Mouse (Mus musculus): ENCODE measurements at regions not wholly inside any gene's neighbourhood (a gene's known extent, or its start where the extent isn't known, plus 50 kb on each side); places are given as distances from the start of the nearest gene placed in this dataset.

DNA sequence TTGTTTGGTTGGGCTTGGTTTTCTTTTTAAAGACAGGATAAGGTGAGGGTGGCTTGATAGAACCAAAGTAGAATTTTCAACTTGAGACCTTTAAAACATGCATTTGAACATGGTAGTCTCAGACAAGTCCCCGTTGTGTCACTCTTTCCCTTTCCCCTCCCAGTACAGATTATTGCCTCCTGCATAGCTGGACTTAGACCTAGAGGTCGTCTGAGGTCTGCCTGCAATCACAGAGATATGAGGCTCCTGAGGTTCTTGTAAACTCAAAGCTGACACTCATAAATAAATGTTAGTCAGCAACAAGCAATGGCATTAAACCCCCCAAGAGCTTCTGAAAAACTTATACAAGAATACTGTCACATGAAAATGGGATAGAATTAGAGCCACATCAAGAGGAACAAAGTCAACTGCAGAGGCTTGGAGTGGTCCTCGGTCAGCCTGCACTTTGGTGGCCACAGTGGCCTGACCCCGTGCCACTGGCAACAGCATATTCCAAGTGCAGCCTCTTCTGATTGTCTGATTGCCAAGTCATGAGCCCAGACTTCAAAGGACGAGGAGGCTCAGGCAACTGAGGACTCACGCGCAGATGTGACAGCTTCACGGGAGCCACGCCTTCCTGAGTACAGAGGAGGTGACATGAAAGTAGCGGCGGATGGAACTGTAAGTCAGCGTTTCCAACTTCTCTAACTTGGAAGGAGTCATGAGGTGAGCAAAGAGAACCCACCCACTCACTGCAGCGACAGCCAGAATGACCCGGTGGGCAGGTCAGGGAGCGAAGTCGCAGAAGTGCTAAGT lies 148.8 kb upstream of the Ado start:
- no peak overlapping the region for H3K27ac ChIP-seq (ENCODE audit: insufficient read depth, low read depth, low read length)
- TF ChIP-seq POLR2A (IDR thresholded peaks at IDR 0.05; ENCODE audit: low read depth, low read length) (no peak), CTCF (IDR thresholded peaks at IDR 0.05; ENCODE audit: extremely low read depth, insufficient read length, insufficient replicate concordance, low read depth, low read length) (no peak)
- WGBS, result 34% methylated on average over 16 of the region's 16 CpGs
- no peaks in the 10 kb centered on the region for H3K4me1 ChIP-seq (ENCODE audit: control insufficient read depth, insufficient read depth, insufficient read length, low read length)
- H3K4me3 ChIP-seq (ENCODE audit: low read depth, low read length), result no peak overlapping the region
- no peaks in the 10 kb centered on the region for H3K27me3 ChIP-seq (ENCODE audit: control insufficient read depth, insufficient read depth, low read length)
- no peaks in the 10 kb centered on the region for H3K36me3 ChIP-seq (ENCODE audit: control insufficient read depth, insufficient read depth, low read length)

DNA sequence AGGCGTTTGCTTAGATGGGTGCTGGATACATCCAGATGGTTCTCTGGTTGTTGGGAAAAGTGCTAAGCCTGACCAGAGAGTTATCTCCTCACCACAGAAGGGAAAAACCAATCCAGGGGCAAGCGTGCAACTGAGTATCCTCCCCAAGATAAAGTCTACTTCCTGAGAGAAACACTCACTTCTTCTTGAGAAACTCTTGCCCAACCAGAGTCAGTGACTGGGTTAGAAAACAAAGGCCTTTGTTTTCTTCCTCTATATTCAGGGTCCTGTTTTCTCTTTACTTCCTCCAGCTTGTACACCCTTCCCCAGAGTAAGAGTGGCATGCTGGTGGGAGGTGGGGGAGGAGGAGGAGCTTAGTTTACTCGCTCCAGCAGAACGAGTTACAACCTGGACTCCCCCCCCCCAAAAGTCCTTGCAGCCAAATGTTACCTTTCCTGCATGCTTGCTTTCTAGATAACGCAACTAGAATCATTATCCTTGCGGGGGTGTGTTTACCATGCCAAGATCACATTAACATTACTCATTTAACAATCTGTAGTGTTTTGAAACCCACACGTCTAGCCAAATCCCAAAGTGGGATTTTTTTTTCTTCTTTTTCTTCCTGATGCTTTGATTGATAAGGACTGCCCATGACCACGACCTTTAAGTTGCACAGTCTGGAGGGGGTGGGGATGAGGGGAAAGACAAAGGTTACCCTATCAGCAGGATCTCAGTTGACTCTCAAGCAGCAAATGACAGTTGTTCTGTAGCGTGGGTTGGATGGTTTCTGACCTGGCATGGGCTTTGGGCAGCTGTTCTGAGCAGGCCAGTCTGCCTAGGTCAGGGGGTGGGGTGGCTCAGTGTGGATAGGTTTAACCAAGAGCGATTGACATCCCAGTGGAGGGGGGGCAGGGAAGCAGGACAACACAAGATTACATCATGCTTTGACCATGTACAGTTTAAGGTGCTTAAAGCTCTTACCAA lies 147.4 kb upstream of the Ado start:
- WGBS, result 41% methylated on average over 10 of the region's 10 CpGs
- TF ChIP-seq CTCF (IDR thresholded peaks at IDR 0.05; ENCODE audit: extremely low read depth, insufficient read length, insufficient replicate concordance, low read depth, low read length), result no peak
- TF ChIP-seq POLR2A (IDR thresholded peaks at IDR 0.05; ENCODE audit: low read depth, low read length), result no peak
- no peaks in the 10 kb centered on the region for H3K27me3 ChIP-seq (ENCODE audit: control insufficient read depth, insufficient read depth, low read length)
- H3K4me3 ChIP-seq (ENCODE audit: low read depth, low read length), result no peak overlapping the region
- peak overlapping the region; percentile 62 for H3K27ac ChIP-seq (ENCODE audit: insufficient read depth, low read depth, low read length)
- no peaks in the 10 kb centered on the region for H3K36me3 ChIP-seq (ENCODE audit: control insufficient read depth, insufficient read depth, low read length)
- no peaks in the 10 kb centered on the region for H3K4me1 ChIP-seq (ENCODE audit: control insufficient read depth, insufficient read depth, insufficient read length, low read length)

DNA sequence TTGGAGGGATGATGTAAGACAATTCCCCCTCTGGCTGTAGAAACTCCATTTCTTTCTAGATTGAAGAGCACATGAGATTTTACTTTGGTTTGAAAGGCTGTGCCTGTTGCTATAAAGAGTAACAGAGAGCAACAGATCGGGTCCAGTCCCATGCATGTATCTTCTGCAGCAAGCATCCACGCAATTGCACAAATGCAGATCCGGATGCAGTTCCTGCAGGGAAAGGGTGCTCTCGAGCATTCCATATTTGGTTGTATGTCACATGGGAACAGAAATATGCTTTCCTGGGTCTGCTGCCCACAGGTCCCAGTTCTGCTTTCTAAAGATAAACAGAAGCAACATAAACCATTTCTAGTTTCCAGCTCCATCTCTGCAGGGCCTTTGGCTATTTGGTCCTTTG lies 146.0 kb upstream of the Ado start:
- Histone ChIP-seq H3K27ac (ENCODE audit: insufficient read depth, low read depth, low read length) (no peak overlapping the region), H3K4me3 (ENCODE audit: low read depth, low read length) (no peak overlapping the region), H3K36me3 (ENCODE audit: control insufficient read depth, insufficient read depth, low read length) (no peaks in the 10 kb centered on the region), H3K4me1 (ENCODE audit: control insufficient read depth, insufficient read depth, insufficient read length, low read length) (no peaks in the 10 kb centered on the region), H3K27me3 (ENCODE audit: control insufficient read depth, insufficient read depth, low read length) (no peaks in the 10 kb centered on the region)
- no peak for TF ChIP-seq POLR2A (IDR thresholded peaks at IDR 0.05; ENCODE audit: low read depth, low read length)
- 65% methylated on average over 4 of the region's 4 CpGs for WGBS

- WGBS, result 66% methylated on average over 4 of the region's 4 CpGs
- H3K36me3 ChIP-seq (ENCODE audit: control insufficient read depth, insufficient read depth, low read length), result no peaks in the 10 kb centered on the region
- no peak overlapping the region for H3K27ac ChIP-seq (ENCODE audit: insufficient read depth, low read depth, low read length)
- no peaks in the 10 kb centered on the region for H3K4me1 ChIP-seq (ENCODE audit: control insufficient read depth, insufficient read depth, insufficient read length, low read length)
- H3K27me3 ChIP-seq (ENCODE audit: control insufficient read depth, insufficient read depth, low read length), result no peaks in the 10 kb centered on the region
- TF ChIP-seq CTCF (IDR thresholded peaks at IDR 0.05; ENCODE audit: extremely low read depth, insufficient read length, insufficient replicate concordance, low read depth, low read length), result no peak
- no peak for TF ChIP-seq POLR2A (IDR thresholded peaks at IDR 0.05; ENCODE audit: low read depth, low read length)
- H3K4me3 ChIP-seq (ENCODE audit: low read depth, low read length), result no peak overlapping the region
Measured at GRCm38 (mm10) chr10:67693586-67693985, 144.8 kb upstream of the Ado start.

DNA sequence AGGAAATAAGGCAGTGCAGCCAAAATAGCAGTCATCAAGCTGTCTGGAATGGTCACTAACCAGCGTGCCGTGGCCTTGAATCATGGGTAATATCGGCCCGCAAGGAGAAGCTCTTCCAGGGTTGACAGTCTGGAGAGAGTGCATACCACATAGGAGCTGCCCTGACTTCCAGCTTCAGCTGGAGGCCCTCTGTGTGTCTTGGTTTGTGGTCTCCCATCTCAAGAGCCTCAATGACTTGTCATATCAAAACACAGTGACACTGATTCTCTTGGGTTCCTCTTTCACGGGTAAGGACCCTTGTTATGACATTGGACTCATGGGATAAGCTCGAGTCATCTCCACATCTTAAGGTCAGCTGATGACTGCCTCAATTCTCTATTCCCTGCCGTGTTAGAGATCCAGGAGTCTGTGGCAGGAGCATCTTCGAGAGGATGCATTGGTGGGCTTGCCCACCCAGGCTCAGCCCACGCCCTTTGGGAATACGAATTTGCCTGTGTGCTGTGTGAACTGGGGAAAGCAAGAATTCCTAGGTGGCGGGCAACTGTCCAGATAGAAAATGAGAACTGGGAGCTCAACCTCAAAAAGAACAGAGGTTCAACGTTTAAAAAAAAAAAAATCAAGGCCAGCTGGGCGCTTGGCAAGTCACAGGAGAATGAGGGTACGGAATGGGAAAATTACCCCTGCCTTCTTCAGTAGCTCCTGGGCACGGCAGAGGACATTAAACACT lies 141.4 kb upstream of the Ado start:
- Histone ChIP-seq H3K4me3 (ENCODE audit: low read depth, low read length) (no peak overlapping the region), H3K36me3 (ENCODE audit: control insufficient read depth, insufficient read depth, low read length) (no peaks in the 10 kb centered on the region), H3K4me1 (ENCODE audit: control insufficient read depth, insufficient read depth, insufficient read length, low read length) (no peaks in the 10 kb centered on the region), H3K27me3 (ENCODE audit: control insufficient read depth, insufficient read depth, low read length) (no peaks in the 10 kb centered on the region), H3K27ac (ENCODE audit: insufficient read depth, low read depth, low read length) (0 out of 2 replicates have a peak overlapping the region, but pooled peaks have one; percentile 46)
- TF ChIP-seq POLR2A (IDR thresholded peaks at IDR 0.05; ENCODE audit: low read depth, low read length) (no peak), CTCF (IDR thresholded peaks at IDR 0.05; ENCODE audit: extremely low read depth, insufficient read length, insufficient replicate concordance, low read depth, low read length) (no peak)
- 87% methylated on average over 15 of the region's 15 CpGs for WGBS

- 85% methylated on average over 4 of the region's 4 CpGs for WGBS
- H3K27me3 ChIP-seq (ENCODE audit: control insufficient read depth, insufficient read depth, low read length), result no peaks in the 10 kb centered on the region
Measured at GRCm38 (mm10) chr10:67679382-67679781, 130.6 kb upstream of the Ado start.

More at GRCm38 (mm10) chr10:67679382-67679781, 130.6 kb upstream of the Ado start:
- Histone ChIP-seq H3K4me3 (ENCODE audit: low read depth, low read length) (no peak overlapping the region), H3K36me3 (ENCODE audit: control insufficient read depth, insufficient read depth, low read length) (no peaks in the 10 kb centered on the region), H3K27ac (ENCODE audit: insufficient read depth, low read depth, low read length) (no peak overlapping the region), H3K4me1 (ENCODE audit: control insufficient read depth, insufficient read depth, insufficient read length, low read length) (no peaks in the 10 kb centered on the region)
- no peak for TF ChIP-seq POLR2A (IDR thresholded peaks at IDR 0.05; ENCODE audit: low read depth, low read length)
- TF ChIP-seq CTCF (IDR thresholded peaks at IDR 0.05; ENCODE audit: extremely low read depth, insufficient read length, insufficient replicate concordance, low read depth, low read length), result no peak

Measured in small intestine, adult 2 months (tissue).